Mouse (Mus musculus): ENCODE measurements around the gene Clcn7.

Clcn7 gene

DNA sequence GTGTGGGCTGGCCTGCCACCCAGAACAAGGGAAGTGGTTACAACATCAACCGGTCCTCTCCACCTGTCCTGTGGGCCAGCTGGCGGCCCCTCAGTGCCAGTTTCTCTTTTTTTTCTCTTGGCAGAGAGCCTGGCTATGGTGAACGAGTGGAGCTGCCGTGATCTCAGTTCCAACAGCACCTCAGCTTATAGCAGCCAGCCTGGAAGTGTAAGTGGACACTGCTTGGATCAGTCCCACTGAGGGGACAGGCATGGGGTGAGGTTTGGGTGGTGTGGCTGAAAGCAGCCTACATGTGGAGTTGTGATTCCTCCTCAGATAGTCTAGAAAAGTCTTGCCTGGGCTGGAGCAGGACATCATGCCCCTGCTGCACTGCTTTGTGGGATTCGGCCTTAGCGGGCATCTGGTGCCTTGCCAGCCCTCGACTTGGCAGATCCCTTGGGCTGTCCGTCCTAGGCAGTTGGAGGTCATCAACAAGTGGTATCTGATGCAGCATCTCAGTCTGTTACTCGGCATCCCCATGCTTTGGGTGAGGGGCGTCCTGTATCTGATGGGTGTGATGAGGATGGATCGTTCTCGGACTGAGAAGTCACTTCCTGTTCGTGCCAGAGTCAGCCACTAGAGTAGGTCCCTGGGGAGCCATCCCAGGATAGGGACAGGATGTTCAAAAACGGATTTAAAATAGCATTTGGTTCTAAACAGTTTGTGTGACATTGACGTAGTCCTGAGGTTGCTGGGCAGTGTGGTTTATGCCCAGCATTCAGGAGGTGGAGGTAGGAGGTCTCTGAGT is 77.7 kb downstream of the Clcn7 start:
- no peak for DNase-seq (ENCODE audit: low read depth, low spot score)

DNA sequence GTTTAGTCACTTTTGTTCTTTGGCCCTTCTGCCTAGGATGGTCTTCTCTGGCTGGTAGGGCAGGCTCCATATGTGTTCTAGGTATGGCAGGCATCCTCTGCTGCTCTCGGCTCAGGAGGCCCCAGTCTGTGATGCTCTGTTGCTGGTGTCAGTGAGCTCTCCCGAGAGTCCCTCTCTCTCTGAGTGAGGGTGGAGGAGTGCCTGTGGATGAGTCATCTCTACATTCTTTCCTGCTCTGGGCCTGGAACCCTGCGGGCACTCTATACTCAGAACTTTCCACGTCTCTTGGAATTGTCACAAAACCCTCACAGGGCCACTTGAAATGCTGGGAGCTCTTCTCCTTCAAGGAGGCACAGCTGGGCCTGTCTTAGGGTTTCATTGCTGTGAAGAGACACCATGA is 78.5 kb downstream of the Clcn7 start:
- no peak for DNase-seq (ENCODE audit: low read depth, low spot score)
